Mouse (Mus musculus): ENCODE measurements around the gene Lonp1. TPM values are rescaled to one million over a fixed set of nuclear protein-coding genes. Genes with fewer than 3 reads are reported as not detected.
"Not testable (repeated sequence)": the region's sequence is repeated elsewhere in the genome, so short reads cannot be mapped to it uniquely, and the experiment has no call there.

Lonp1 gene
- polyA plus RNA-seq, 1 experiment from 2014 or later: 71.2 TPM

DNA sequence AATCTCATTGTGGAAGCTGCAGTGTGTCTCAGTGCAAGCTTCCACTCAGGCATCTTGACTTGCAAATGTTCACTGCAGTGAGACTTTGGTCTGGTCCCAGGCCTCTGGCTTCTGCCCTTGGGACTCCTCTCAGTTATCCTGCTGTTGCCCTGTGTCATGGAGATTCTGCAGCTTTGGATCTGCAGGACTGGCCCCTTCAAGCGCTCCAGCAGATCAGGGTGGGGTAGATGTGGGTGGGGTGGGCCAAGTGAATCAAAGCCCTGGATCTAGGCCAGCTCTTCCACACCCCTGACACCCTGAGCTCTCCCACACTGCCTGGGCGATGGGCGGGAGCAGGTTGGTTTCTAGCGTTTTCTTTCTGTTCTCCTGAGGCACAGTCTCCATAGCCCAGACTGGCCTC lies 5.1 kb upstream of the Lonp1 start:
- Histone ChIP-seq H3K27me3 (replicated peaks; ENCODE audit: control insufficient read depth, insufficient read depth, low read length) (no peaks in the 10 kb centered on the region), H3K27ac (ENCODE audit: low read depth) (no peak overlapping the region), H3K9me3 (ENCODE audit: control insufficient read depth, low read length) (no peaks in the 10 kb centered on the region), H3K4me2 (ENCODE audit: low read length) (no peak overlapping the region), H3K9ac (ENCODE audit: low read length) (no peak overlapping the region), H3K4me3 (ENCODE audit: low read depth, low read length) (no peak overlapping the region), H3K36me3 (ENCODE audit: control insufficient read depth, insufficient read depth, low read length) (no peaks in the 10 kb centered on the region), H3K4me1 (replicated peaks; ENCODE audit: control insufficient read depth, insufficient read depth, low read length) (0 out of 2 replicates have a peak, but pooled peaks cover 5% of the 10 kb centered on the region)
- no peak for ATAC-seq (replicated peaks; ENCODE audit: low FRiP score, low TSS enrichment, low read depth)
- WGBS: 49% methylated on average over 4 of the region's 4 CpGs
- DNase-seq (ENCODE audit: low spot score): no peak

GRCm38 (mm10) chr17:56629800-56630781 lies 3.4 kb upstream of the Lonp1 start:
- H3K27me3 ChIP-seq (replicated peaks; ENCODE audit: control insufficient read depth, insufficient read depth, low read length); ATAC-seq (replicated peaks; ENCODE audit: low FRiP score, low TSS enrichment, low read depth); H3K4me2 ChIP-seq (ENCODE audit: low read length); DNase-seq (ENCODE audit: low spot score); H3K36me3 ChIP-seq (ENCODE audit: control insufficient read depth, insufficient read depth, low read length); H3K9ac ChIP-seq (ENCODE audit: low read length); H3K27ac ChIP-seq (ENCODE audit: low read depth); H3K9me3 ChIP-seq (ENCODE audit: control insufficient read depth, low read length); H3K4me3 ChIP-seq (ENCODE audit: low read depth, low read length): not testable (repeated sequence)
- peaks cover 16% of the 10 kb centered on the region for H3K4me1 ChIP-seq (replicated peaks; ENCODE audit: control insufficient read depth, insufficient read depth, low read length)
- WGBS: 83% methylated on average over 25 of the region's 27 CpGs

GRCm38 (mm10) chr17:56627530-56628277 lies 1.0 kb upstream of the Lonp1 start, which contains the start of gene Catsperd:
TSS of gene Catsperd (plus strand) at chr17:56628143.
- Histone ChIP-seq H3K4me1 (replicated peaks; ENCODE audit: control insufficient read depth, insufficient read depth, low read length) (peaks cover 18% of the 10 kb centered on the region), H3K4me3 (ENCODE audit: low read depth, low read length) (peak within 1 kb of the TSS; percentile 91), H3K36me3 (ENCODE audit: control insufficient read depth, insufficient read depth, low read length) (peaks cover 17% of the 10 kb centered on the region), H3K4me2 (ENCODE audit: low read length) (peak within 1 kb of the TSS; percentile 92), H3K27me3 (replicated peaks; ENCODE audit: control insufficient read depth, insufficient read depth, low read length) (no peaks in the 10 kb centered on the region), H3K9ac (ENCODE audit: low read length) (peak within 1 kb of the TSS; percentile 12; the same call in 1 of the 2 replicates), H3K9me3 (ENCODE audit: control insufficient read depth, low read length) (no peaks in the 10 kb centered on the region), H3K27ac (ENCODE audit: low read depth) (peak within 1 kb of the TSS; percentile 77)
- ATAC-seq (replicated peaks; ENCODE audit: low FRiP score, low TSS enrichment, low read depth): peak; percentile 45
- WGBS: 10% methylated on average over 26 of the region's 26 CpGs
- DNase-seq (ENCODE audit: low spot score): peak; percentile 75

DNA sequence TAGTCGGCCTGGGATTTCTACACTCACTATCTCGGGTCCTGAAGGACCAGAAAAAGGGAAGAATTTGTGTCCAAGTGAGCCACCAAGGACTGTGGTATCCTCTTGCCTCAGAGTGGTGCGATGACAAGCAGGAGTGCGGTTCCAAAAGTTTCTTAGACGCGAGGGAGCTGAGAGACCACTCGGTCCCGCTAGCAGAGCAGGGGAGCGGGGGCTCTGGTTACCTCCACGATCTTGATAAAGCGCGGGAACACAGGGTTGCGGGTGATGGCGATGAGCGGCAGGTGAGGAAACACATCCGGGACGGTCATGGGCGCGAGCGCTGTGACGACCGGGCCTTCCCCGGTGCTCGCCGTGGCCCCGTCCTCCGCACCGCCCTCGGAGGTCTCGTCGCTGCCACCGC lies 427 bp downstream of the Lonp1 start:
- Histone ChIP-seq H3K9ac (ENCODE audit: low read length) (peak overlapping the region; percentile 89), H3K4me3 (ENCODE audit: low read depth, low read length) (peak overlapping the region; percentile 91), H3K27me3 (replicated peaks; ENCODE audit: control insufficient read depth, insufficient read depth, low read length) (no peaks in the 10 kb centered on the region), H3K27ac (ENCODE audit: low read depth) (peak overlapping the region; percentile 77), H3K36me3 (ENCODE audit: control insufficient read depth, insufficient read depth, low read length) (peaks cover 30% of the 10 kb centered on the region), H3K9me3 (ENCODE audit: control insufficient read depth, low read length) (no peaks in the 10 kb centered on the region), H3K4me1 (replicated peaks; ENCODE audit: control insufficient read depth, insufficient read depth, low read length) (peaks cover 18% of the 10 kb centered on the region), H3K4me2 (ENCODE audit: low read length) (peak overlapping the region; percentile 92)
- no peak for DNase-seq (ENCODE audit: low spot score)
- ATAC-seq (replicated peaks; ENCODE audit: low FRiP score, low TSS enrichment, low read depth): no peak; the same call in none of the 2 replicates
- WGBS: under 1% methylated on average over 32 of the region's 32 CpGs

GRCm38 (mm10) chr17:56625495-56625894 lies 1.2 kb downstream of the Lonp1 start:
- H3K36me3 ChIP-seq (ENCODE audit: control insufficient read depth, insufficient read depth, low read length): peaks cover 35% of the 10 kb centered on the region
- peak overlapping the region; percentile 92 for H3K4me2 ChIP-seq (ENCODE audit: low read length)
- 81% methylated on average over 3 of the region's 3 CpGs for WGBS
- DNase-seq (ENCODE audit: low spot score) (no peak), ATAC-seq (replicated peaks; ENCODE audit: low FRiP score, low TSS enrichment, low read depth) (no peak)
- no peak overlapping the region for H3K9ac ChIP-seq (ENCODE audit: low read length)
- peaks cover 18% of the 10 kb centered on the region for H3K4me1 ChIP-seq (replicated peaks; ENCODE audit: control insufficient read depth, insufficient read depth, low read length)
- no peaks in the 10 kb centered on the region for H3K27me3 ChIP-seq (replicated peaks; ENCODE audit: control insufficient read depth, insufficient read depth, low read length)
- no peak overlapping the region for H3K27ac ChIP-seq (ENCODE audit: low read depth)
- H3K4me3 ChIP-seq (ENCODE audit: low read depth, low read length): peak overlapping the region; percentile 91
- no peaks in the 10 kb centered on the region for H3K9me3 ChIP-seq (ENCODE audit: control insufficient read depth, low read length)

GRCm38 (mm10) chr17:56617628-56618027 lies 9.1 kb downstream of the Lonp1 start:
- no peak overlapping the region for H3K9ac ChIP-seq (ENCODE audit: low read length)
- no peak overlapping the region for H3K4me2 ChIP-seq (ENCODE audit: low read length)
- no peak overlapping the region for H3K27ac ChIP-seq (ENCODE audit: low read depth)
- no peak overlapping the region for H3K4me3 ChIP-seq (ENCODE audit: low read depth, low read length)
- H3K9me3 ChIP-seq (ENCODE audit: control insufficient read depth, low read length): no peaks in the 10 kb centered on the region
- 92% methylated on average over 8 of the region's 8 CpGs for WGBS
- no peak for ATAC-seq (replicated peaks; ENCODE audit: low FRiP score, low TSS enrichment, low read depth)
- no peak for DNase-seq (ENCODE audit: low spot score)
- no peaks in the 10 kb centered on the region for H3K27me3 ChIP-seq (replicated peaks; ENCODE audit: control insufficient read depth, insufficient read depth, low read length)
- peaks cover 80% of the 10 kb centered on the region for H3K36me3 ChIP-seq (ENCODE audit: control insufficient read depth, insufficient read depth, low read length)
- H3K4me1 ChIP-seq (replicated peaks; ENCODE audit: control insufficient read depth, insufficient read depth, low read length): peaks cover 7% of the 10 kb centered on the region

DNA sequence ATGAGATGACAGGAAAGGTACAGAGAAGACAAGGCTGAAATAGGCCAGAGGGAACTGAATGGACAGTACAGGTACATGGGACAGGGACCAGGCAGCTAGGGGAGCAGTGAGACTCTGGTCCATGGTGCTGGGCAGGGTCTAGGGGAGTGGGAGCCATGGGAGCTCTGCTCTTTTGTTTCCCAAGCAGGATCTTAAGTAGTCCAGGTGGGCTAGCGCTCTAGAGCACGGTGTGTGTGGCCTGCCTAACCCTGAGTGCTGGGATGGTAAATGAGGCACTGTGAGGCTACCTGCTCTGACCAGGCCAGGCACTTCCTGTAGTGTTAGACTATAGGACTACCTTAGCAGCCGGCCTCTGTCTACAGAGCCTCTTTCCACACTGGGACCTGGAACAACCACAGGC lies 10.0 kb downstream of the Lonp1 start:
- no peak overlapping the region for H3K27ac ChIP-seq (ENCODE audit: low read depth)
- H3K36me3 ChIP-seq (ENCODE audit: control insufficient read depth, insufficient read depth, low read length): peaks cover 71% of the 10 kb centered on the region
- no peak for ATAC-seq (replicated peaks; ENCODE audit: low FRiP score, low TSS enrichment, low read depth)
- no peaks in the 10 kb centered on the region for H3K9me3 ChIP-seq (ENCODE audit: control insufficient read depth, low read length)
- peaks cover 7% of the 10 kb centered on the region for H3K4me1 ChIP-seq (replicated peaks; ENCODE audit: control insufficient read depth, insufficient read depth, low read length)
- no peak overlapping the region for H3K4me3 ChIP-seq (ENCODE audit: low read depth, low read length)
- H3K27me3 ChIP-seq (replicated peaks; ENCODE audit: control insufficient read depth, insufficient read depth, low read length): no peaks in the 10 kb centered on the region
- 86% methylated on average over 3 of the region's 3 CpGs for WGBS
- H3K4me2 ChIP-seq (ENCODE audit: low read length): no peak overlapping the region
- no peak overlapping the region for H3K9ac ChIP-seq (ENCODE audit: low read length)
- no peak for DNase-seq (ENCODE audit: low spot score)

- H3K36me3 ChIP-seq (ENCODE audit: control insufficient read depth, insufficient read depth, low read length): peaks cover 66% of the 10 kb centered on the region
- WGBS: 82% methylated on average over 4 of the region's 4 CpGs
- DNase-seq (ENCODE audit: low spot score) (no peak), ATAC-seq (replicated peaks; ENCODE audit: low FRiP score, low TSS enrichment, low read depth) (no peak)
- no peak overlapping the region for H3K9ac ChIP-seq (ENCODE audit: low read length)
- no peaks in the 10 kb centered on the region for H3K27me3 ChIP-seq (replicated peaks; ENCODE audit: control insufficient read depth, insufficient read depth, low read length)
- no peaks in the 10 kb centered on the region for H3K9me3 ChIP-seq (ENCODE audit: control insufficient read depth, low read length)
- H3K4me3 ChIP-seq (ENCODE audit: low read depth, low read length): no peak overlapping the region
- no peak overlapping the region for H3K4me2 ChIP-seq (ENCODE audit: low read length)
- H3K4me1 ChIP-seq (replicated peaks; ENCODE audit: control insufficient read depth, insufficient read depth, low read length): peaks cover 7% of the 10 kb centered on the region
- H3K27ac ChIP-seq (ENCODE audit: low read depth): no peak overlapping the region
Observed at GRCm38 (mm10) chr17:56615792-56616191, 10.9 kb downstream of the Lonp1 start.

Measured in intestine, embryonic 14.5 days (tissue).